Mouse (Mus musculus) heart, postnatal 0 days (tissue): ENCODE results near the gene Rabl3.

Experiments
- CTCF ChIP-seq: IDR thresholded peaks from 2 replicates; pipeline ENCODE4 v1.5.1; 2016; ENCODE audit warnings: antibody characterized with exemption, control low read depth, low read depth
- EP300 ChIP-seq: IDR thresholded peaks from 2 replicates; pipeline ENCODE4 v1.6.1; 2016; ENCODE audit warnings: antibody characterized with exemption, low read depth

DNA sequence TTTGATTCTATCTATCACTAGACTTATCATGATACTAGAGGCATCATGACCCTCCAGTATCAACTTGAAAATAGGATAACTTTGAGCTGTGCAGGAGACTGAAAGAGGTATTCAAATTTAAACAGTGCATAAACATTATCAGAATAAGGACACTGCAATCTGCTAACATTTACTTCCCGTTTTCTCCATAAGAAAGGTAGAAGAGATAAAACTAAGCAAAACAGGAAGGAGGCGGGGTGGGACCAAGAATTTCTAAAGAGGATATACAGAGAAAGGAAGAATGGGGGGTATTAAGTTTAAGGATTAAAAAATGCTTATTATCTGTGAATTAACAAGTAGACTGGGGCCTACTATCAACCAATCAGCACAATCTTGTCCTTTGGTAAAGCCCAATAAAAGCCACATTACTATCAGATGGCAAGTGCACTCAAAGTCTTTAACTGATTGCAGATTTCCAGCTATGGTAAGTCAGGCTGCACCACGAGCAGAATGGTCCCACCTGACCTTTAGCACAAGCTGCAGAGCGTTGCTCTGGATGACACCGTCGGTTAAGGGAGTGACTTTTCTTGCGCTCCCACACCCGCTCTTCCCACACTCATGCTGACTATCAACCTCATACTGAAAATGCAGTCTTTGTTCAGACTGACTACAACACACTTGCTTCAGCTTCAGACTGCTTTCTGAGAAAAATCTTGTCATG lies 6.2 kb upstream of the Rabl3 start:
- TF ChIP-seq CTCF (no peak), EP300 (no peak)
